ENCODE assay signal across 10 mouse cellular contexts in genomic region chr12:102647839-102648564, GRCm38 (mm10). TPM values are rescaled to one million over a fixed set of nuclear protein-coding genes. Genes with fewer than 3 reads are reported as not detected.
DNase-seq lines count a peak whose midpoint lies in the region; ATAC-seq lines count a peak whose summit lies in the region.
"Had no signal": no experiment of that assay in that cellular context is flagged by ENCODE, and none has a peak within 500 bp of the region (broad histone marks: within the 10 kb centered on the region; RNA-seq: fewer than 3 reads in every experiment).

No protein-coding gene starts in this region.

- peak; percentile 74 for ATAC-seq in liver, embryonic 13.5 days (ENCODE audit: low read depth)
- no peak for ATAC-seq in midbrain, embryonic 13.5 days

- H3K36me3 ChIP-seq in liver, embryonic 13.5 days: no peaks in the 10 kb centered on the region
- H3K36me3 ChIP-seq in splenic B cell, adult 2 months (ENCODE audit: control insufficient read depth, insufficient read depth, low read length, poor library complexity, severe bottlenecking): no peaks in the 10 kb centered on the region
- no peaks in the 10 kb centered on the region for H3K36me3 ChIP-seq in midbrain, embryonic 13.5 days
- H3K36me3 ChIP-seq: heart, embryonic 13.5 days had no signal

- peaks cover 53% of the 10 kb centered on the region for H3K4me1 ChIP-seq in liver, embryonic 13.5 days (replicated peaks)
- H3K4me1 ChIP-seq in midbrain, embryonic 13.5 days (replicated peaks): 0 out of 2 replicates have a peak, but pooled peaks cover 6% of the 10 kb centered on the region

- no peak overlapping the region for H3K4me3 ChIP-seq in liver, embryonic 13.5 days (replicated peaks)
- no peak overlapping the region for H3K4me3 ChIP-seq in midbrain, embryonic 13.5 days (replicated peaks)
- H3K4me3 ChIP-seq: heart, embryonic 13.5 days had no signal

- no peak overlapping the region for H3K4me2 ChIP-seq in liver, embryonic 13.5 days
- no peak overlapping the region for H3K4me2 ChIP-seq in midbrain, embryonic 13.5 days (replicated peaks)
- H3K4me2 ChIP-seq: heart, embryonic 13.5 days; midbrain, embryonic 11.5 days had no signal

- no peaks in the 10 kb centered on the region for H3K27me3 ChIP-seq in liver, embryonic 13.5 days
- no peaks in the 10 kb centered on the region for H3K27me3 ChIP-seq in splenic B cell, adult 2 months (ENCODE audit: control insufficient read depth, insufficient read depth, low read length, poor library complexity, severe bottlenecking)
- H3K27me3 ChIP-seq in midbrain, embryonic 13.5 days: no peaks in the 10 kb centered on the region
- H3K27me3 ChIP-seq: heart, embryonic 13.5 days had no signal

- WGBS in liver, embryonic 13.5 days (ENCODE audit: insufficient replicate concordance): 33% methylated on average over 14 of the region's 14 CpGs
- 91% methylated on average over 14 of the region's 14 CpGs for WGBS in midbrain, embryonic 13.5 days

- no peak overlapping the region for H3K9ac ChIP-seq in liver, embryonic 13.5 days
- H3K9ac ChIP-seq in midbrain, embryonic 13.5 days (replicated peaks): no peak overlapping the region
- H3K9ac ChIP-seq: heart, embryonic 13.5 days had no signal

- DNase-seq in heart, adult 11 months: peak; percentile 93
- DNase-seq in heart, adult 8-10 months (ENCODE audit: low spot score): no peak
- DNase-seq in heart, postnatal 4 days: peak; percentile 35
- no peak for DNase-seq in liver, embryonic 13.5 days
- DNase-seq in splenic B cell, adult 2 months (ENCODE audit: low read depth, low spot score): peak; percentile 26
- DNase-seq in right cerebral cortex, postnatal 4 days: no peak
- DNase-seq in layer of hippocampus, postnatal 36 days: no peak

- peak overlapping the region; percentile 61 for H3K27ac ChIP-seq in liver, embryonic 13.5 days
- no peak overlapping the region for H3K27ac ChIP-seq in midbrain, embryonic 13.5 days

- H3K9me3 ChIP-seq in liver, embryonic 13.5 days (replicated peaks): no peaks in the 10 kb centered on the region
- H3K9me3 ChIP-seq in midbrain, embryonic 13.5 days: no peaks in the 10 kb centered on the region
- H3K9me3 ChIP-seq: heart, embryonic 13.5 days had no signal

RNA-seq across cellular contexts. Expression of gene Itpk1, which starts 56.7 kb away (rescaled TPM):
- total RNA-seq in heart, adult 8-10 months (2022): 1 to 10 TPM; 6.9 to 8.0 (median 7.6) TPM
- total RNA-seq in heart, postnatal 4 days (2021): 1 to 10 TPM; 7.5 to 7.9 TPM
- polyA plus RNA-seq in liver, embryonic 13.5 days (2015; fragmentation: Nextera tagmentation; extraction: Ambion mirVana): 3.0 and 3.3 TPM in 2 replicates
- 10 to 100 TPM; 64.3 to 64.8 TPM for total RNA-seq in layer of hippocampus, postnatal 36 days (2021)
- polyA plus RNA-seq in midbrain, embryonic 13.5 days (2015; fragmentation: Nextera tagmentation; extraction: Ambion mirVana): 19.7 and 20.7 TPM in 2 replicates

Comparison
In these comparisons a context has a peak if more than half of its experiments do, and no peak if none do; other contexts are left out.
1. DNase-seq: peak in heart, adult 11 months (single experiment), heart, postnatal 4 days (single experiment) and splenic B cell, adult 2 months (single experiment); none in heart, adult 8-10 months (single experiment), liver, embryonic 13.5 days (single experiment), right cerebral cortex, postnatal 4 days (single experiment) and layer of hippocampus, postnatal 36 days (0 of 2).
2. RNA of gene Itpk1, which starts 56.7 kb away (total RNA-seq): 64.3 to 64.8 TPM in layer of hippocampus, postnatal 36 days; 7.5 to 7.9 TPM in heart, postnatal 4 days and 6.9 to 8.0 TPM in heart, adult 8-10 months; every median in the first group is over 4 times any median in the second.